Mouse (Mus musculus) lung, postnatal 4 days (tissue): Measurements from ENCODE around the gene Atp2c2.
A peak's percentile ranks its signal among the peaks of the same experiment; 100 is the strongest.

Experiments
- DNase-seq, 2 experiments: peaks; one replicate each; pipeline ENCODE4 v3.0.0; 2021

The Atp2c2 gene

DNA sequence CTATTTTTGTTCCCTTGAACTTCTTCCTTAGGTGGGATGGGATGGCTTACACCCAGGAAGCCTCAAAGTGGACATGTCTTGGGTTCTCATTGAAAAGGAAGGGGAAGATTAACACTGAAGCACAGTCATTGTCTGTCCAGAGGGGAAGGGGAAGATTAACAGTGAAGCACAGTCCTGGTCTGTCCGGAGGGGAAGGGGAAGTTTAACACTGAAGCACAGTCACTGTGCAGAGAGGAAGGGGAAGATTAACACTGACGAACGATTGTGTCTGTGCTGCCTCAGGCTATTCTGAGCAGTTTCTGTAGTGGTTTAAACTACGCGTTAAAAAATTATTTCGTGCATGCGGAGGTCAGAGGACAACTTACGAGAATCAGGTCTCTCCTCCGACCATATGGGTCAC lies 7.3 kb downstream of the Atp2c2 start:
- DNase-seq, result no peak

- DNase-seq, result no peak
Measured at GRCm38 (mm10) chr8:119708471-119708870, 8.7 kb downstream of the Atp2c2 start.

- no peak for DNase-seq
Measured at GRCm38 (mm10) chr8:119708878-119709702, 9.3 kb downstream of the Atp2c2 start.

DNA sequence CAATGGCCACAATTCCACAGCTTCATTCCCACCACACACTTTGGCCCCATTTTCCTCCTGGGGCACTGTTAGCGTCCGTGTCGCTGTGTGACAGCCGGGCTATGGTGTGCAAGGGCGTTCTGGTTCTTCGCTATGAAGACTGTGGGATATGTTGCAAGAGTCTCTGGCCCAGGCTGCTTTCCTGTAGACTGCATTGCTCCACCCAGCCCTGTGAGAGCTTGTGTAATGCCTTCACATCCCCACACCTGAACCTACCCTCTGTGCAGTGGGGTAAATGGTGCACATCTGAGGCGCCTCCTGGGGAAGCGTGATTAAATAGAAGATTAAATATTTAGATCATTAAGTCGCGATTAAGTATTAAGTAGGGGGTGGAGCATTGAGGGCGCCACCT lies 9.9 kb downstream of the Atp2c2 start:
- DNase-seq, result peak; percentile 34 to 38

GRCm38 (mm10) chr8:119712226-119712625 lies 12.4 kb downstream of the Atp2c2 start:
- DNase-seq, result peak; percentile 62 to 67

- DNase-seq, result peak in 1 of 2 experiments; percentile 55
Measured at GRCm38 (mm10) chr8:119713421-119713820, 13.6 kb downstream of the Atp2c2 start.

GRCm38 (mm10) chr8:119715221-119715620 lies 15.4 kb downstream of the Atp2c2 start:
- peak; percentile 77 to 85 for DNase-seq

DNA sequence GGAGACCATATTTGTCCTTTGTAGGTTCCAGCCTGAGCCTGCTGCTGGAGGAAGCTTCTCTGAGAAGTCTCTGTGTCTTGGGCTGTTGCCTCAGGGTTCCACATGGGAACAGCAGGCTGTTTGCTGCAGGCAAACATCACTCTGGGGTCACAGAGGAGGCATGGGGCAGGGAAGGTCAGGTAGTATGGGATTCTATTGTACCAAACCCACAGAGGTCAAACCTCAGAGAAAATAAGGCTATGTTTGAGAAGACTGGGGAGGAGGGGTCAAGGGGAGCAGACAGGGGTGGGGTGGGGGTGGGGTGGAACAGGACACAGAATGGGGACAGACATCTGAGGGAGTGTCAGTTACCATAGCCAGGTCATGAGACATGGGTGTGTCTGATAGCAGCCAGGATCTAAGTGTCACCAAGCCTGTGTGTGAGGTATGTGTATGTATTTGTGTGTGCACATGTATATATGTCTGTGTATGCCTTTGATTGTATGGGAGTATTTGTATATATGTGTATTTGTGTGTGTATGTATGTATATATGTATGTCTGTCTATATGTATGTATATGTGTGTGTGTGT lies 17.0 kb downstream of the Atp2c2 start:
- DNase-seq, result no peak

DNA sequence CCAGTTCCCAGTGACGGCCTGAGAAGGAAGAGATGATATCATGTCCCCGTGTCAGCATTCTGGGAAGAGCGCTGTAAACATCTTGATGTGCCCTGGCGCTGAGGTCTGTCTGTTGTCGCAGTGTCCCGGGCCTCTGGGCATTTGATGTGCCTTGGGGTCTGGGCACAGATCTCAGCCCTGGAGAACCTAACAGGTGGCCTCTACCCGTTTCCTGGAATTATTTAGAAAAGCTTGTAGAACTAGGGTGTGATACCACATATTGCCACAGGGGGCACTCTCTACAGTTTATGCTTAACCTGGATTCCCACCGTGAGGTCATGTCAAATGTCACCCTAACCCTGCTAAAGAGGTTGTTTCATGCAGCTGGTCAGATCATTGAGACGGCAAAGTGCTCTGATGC lies 18.0 kb downstream of the Atp2c2 start:
- peak; percentile 52 to 57 for DNase-seq

- DNase-seq, result no peak
Measured at GRCm38 (mm10) chr8:119719011-119719501, 19.2 kb downstream of the Atp2c2 start.

GRCm38 (mm10) chr8:119722348-119722747 lies 22.5 kb downstream of the Atp2c2 start:
- DNase-seq, result no peak

DNA sequence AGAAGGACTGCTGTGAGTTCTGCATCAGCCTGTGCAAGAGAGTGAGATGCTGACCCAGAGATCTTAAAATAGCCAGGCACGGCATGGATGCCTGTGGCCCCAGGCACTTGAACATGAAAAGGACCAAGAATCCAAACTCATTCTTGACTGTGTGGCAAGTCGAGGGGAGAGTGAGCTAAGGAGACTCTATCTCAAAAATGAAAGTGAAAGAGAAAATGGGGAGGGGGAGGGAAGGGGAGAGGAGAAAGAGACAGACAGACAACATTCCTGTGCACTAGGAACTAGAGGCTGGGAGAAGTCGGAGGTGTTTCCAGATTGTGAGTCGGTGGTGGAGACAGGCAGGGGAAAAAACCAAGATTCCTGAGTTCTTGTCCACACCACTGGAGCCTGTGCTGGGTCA lies 23.9 kb downstream of the Atp2c2 start:
- no peak for DNase-seq

DNA sequence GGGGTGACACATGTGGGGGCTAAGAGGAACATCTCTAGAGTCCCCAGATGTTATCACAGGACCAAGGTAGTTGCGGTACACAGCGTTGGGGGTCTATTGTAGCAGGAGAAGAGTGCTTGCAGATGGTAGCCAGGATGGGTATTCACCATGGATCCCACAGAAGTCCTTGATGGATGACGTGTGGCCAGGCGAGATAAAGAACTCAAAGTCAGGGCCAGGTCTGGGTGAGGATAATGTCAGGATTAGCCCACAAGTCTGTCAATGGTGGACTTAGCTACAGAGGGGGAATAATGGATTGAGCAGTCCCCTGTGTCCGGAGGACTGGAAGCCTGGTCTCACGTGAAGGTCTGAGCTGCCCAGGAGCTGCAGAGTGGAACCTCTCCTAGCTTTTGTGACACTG lies 24.8 kb downstream of the Atp2c2 start:
- DNase-seq, result no peak

DNA sequence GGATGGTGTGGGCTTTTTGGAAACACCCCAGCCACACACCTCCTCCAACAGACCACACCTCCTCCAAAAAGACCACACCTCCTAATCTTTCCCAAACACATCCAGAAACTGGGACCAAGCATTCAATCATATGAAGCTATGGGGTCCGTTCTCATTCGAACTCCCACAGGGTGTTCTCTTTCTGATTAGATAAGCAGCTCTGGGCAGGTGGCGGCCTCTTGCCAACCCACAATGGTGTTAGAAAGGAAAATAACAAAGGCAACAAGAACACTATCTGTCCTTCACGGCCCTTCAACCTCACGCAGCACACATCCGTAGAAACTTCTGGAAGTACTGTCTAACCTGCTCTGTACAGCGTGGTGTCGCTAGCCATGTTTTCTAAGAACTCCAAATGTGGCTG lies 27.3 kb downstream of the Atp2c2 start:
- DNase-seq, result no peak

- DNase-seq, result no peak
Measured at GRCm38 (mm10) chr8:119728351-119728895, 28.6 kb downstream of the Atp2c2 start.

DNA sequence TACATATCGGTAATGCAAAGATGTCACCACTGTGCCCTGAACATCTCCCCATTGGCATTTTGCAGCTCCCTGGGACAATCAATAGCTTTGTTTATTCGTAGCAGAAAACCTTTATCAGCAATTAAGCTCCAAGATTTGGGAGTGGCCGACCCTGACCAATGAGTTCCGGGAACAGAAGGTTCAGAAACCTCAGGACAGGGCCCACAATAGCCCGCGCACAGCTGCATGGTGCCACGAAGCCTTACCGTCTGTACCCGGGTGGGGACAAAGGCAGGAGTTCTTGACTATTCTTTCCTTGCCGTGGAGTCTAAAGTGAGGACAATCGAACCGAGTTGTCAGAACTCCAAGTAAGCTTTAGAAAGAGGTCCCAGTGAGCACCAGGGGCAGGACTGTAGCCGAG lies 32.3 kb downstream of the Atp2c2 start:
- no peak for DNase-seq

DNA sequence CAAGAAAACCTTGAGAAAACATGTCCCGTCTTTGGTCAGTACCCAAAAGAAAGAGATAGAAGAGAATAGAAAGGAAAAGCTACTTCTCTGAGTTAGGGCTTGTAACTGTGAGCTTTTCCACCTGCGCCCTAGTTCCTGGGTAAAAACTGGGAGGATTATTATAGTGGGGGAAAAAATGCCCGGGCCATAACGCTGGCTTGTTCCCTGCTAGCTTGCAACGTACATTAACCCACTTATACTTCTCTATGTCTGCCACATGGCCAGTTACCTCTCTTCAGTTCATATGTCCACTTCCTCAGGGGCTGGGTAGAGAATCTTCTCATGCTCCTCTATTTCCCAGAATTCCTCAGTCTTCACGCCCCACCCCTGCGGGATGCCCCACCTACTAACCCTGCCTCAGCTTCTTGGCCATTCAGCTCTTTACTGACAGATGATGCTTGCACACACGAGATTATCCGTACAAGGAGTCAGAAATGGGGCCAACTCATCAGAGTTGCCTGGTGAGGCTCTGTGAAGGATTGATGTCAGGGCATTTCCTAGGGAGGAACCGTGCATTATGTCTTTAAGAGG lies 36.6 kb downstream of the Atp2c2 start:
- no peak for DNase-seq

- no peak for DNase-seq
Measured at GRCm38 (mm10) chr8:119737093-119737900, 37.5 kb downstream of the Atp2c2 start.

- no peak for DNase-seq
Measured at GRCm38 (mm10) chr8:119738129-119738907, 38.5 kb downstream of the Atp2c2 start.

- DNase-seq, result no peak
Measured at GRCm38 (mm10) chr8:119740634-119741033, 40.8 kb downstream of the Atp2c2 start.

- no peak for DNase-seq
Measured at GRCm38 (mm10) chr8:119742409-119742808, 42.6 kb downstream of the Atp2c2 start.
